Mouse (Mus musculus): ENCODE results near the gene Fgf4. TPM values are rescaled to one million over a fixed set of nuclear protein-coding genes. Genes with fewer than 3 reads are reported as not detected.
"Not testable (repeated sequence)": the region's sequence is repeated elsewhere in the genome, so short reads cannot be mapped to it uniquely, and the experiment has no call there.

Fgf4 gene
- polyA plus RNA-seq, 1 experiment from 2014 or later = not detected

- 5% methylated on average over 18 of the region's 18 CpGs for WGBS
- Histone ChIP-seq H3K4me2 (ENCODE audit: low read length) (no peak overlapping the region), H3K9me3 (ENCODE audit: control insufficient read depth, low read length) (no peaks in the 10 kb centered on the region), H3K27me3 (ENCODE audit: control insufficient read depth, insufficient read depth, low read length) (peaks cover 26% of the 10 kb centered on the region), H3K36me3 (ENCODE audit: control insufficient read depth, insufficient read depth, low read length) (no peaks in the 10 kb centered on the region), H3K27ac (replicated peaks in 1 of 2; ENCODE audit: control insufficient read depth in 1 of 2, insufficient read depth in 1 of 2, low read depth in 2 of 2, low read length in 2 of 2) (no peak overlapping the region), H3K4me3 (ENCODE audit: control insufficient read depth in 1 of 2, insufficient read depth in 1 of 2, low read depth in 1 of 2, low read length in 2 of 2) (no peak overlapping the region), H3K9ac (ENCODE audit: low read length) (no peak overlapping the region), H3K4me1 (ENCODE audit: control insufficient read depth in 2 of 2, insufficient read depth in 2 of 2, low read length in 2 of 2) (peaks cover 7 to 10% of the 10 kb centered on the region in 2 experiments; a peak in 3 of 4 replicates)
- ATAC-seq (ENCODE audit: insufficient number of reproducible peaks, insufficient read depth, low FRiP score, low read depth) = no peak
Observed at GRCm38 (mm10) chr7:144888564-144889299, 41.6 kb downstream of the Fgf4 start.

- H3K4me3 ChIP-seq (ENCODE audit: control insufficient read depth in 1 of 2, insufficient read depth in 1 of 2, low read depth in 1 of 2, low read length in 2 of 2); H3K9ac ChIP-seq (ENCODE audit: low read length); H3K9me3 ChIP-seq (ENCODE audit: control insufficient read depth, low read length); H3K4me2 ChIP-seq (ENCODE audit: low read length); ATAC-seq (ENCODE audit: insufficient number of reproducible peaks, insufficient read depth, low FRiP score, low read depth); H3K4me1 ChIP-seq (ENCODE audit: control insufficient read depth in 2 of 2, insufficient read depth in 2 of 2, low read length in 2 of 2); H3K27ac ChIP-seq (replicated peaks in 1 of 2; ENCODE audit: control insufficient read depth in 1 of 2, insufficient read depth in 1 of 2, low read depth in 2 of 2, low read length in 2 of 2); H3K36me3 ChIP-seq (ENCODE audit: control insufficient read depth, insufficient read depth, low read length): not testable (repeated sequence)
- 92% methylated on average over 1 of the region's 1 CpGs for WGBS
- peaks cover 45% of the 10 kb centered on the region for H3K27me3 ChIP-seq (ENCODE audit: control insufficient read depth, insufficient read depth, low read length)
Observed at GRCm38 (mm10) chr7:144890661-144891060, 43.5 kb downstream of the Fgf4 start.

GRCm38 (mm10) chr7:144891863-144892262, 44.7 kb downstream of the Fgf4 start:
- Histone ChIP-seq H3K36me3 (ENCODE audit: control insufficient read depth, insufficient read depth, low read length) (no peaks in the 10 kb centered on the region), H3K4me2 (ENCODE audit: low read length) (no peak overlapping the region), H3K4me1 (ENCODE audit: control insufficient read depth in 2 of 2, insufficient read depth in 2 of 2, low read length in 2 of 2) (peaks cover 9 to 18% of the 10 kb centered on the region in 2 experiments; a peak in 3 of 4 replicates), H3K9me3 (ENCODE audit: control insufficient read depth, low read length) (no peaks in the 10 kb centered on the region), H3K4me3 (ENCODE audit: control insufficient read depth in 1 of 2, insufficient read depth in 1 of 2, low read depth in 1 of 2, low read length in 2 of 2) (no peak overlapping the region), H3K27ac (replicated peaks in 1 of 2; ENCODE audit: control insufficient read depth in 1 of 2, insufficient read depth in 1 of 2, low read depth in 2 of 2, low read length in 2 of 2) (no peak overlapping the region), H3K27me3 (ENCODE audit: control insufficient read depth, insufficient read depth, low read length) (peaks cover 55% of the 10 kb centered on the region), H3K9ac (ENCODE audit: low read length) (no peak overlapping the region)
- no peak for ATAC-seq (ENCODE audit: insufficient number of reproducible peaks, insufficient read depth, low FRiP score, low read depth)
- 69% methylated on average over 2 of the region's 2 CpGs for WGBS

- ATAC-seq (ENCODE audit: insufficient number of reproducible peaks, insufficient read depth, low FRiP score, low read depth) = no peak
- H3K27ac ChIP-seq (replicated peaks in 1 of 2; ENCODE audit: control insufficient read depth in 1 of 2, insufficient read depth in 1 of 2, low read depth in 2 of 2, low read length in 2 of 2) = no peak overlapping the region
- peaks cover 10 to 20% of the 10 kb centered on the region in 2 experiments; a peak in 3 of 4 replicates for H3K4me1 ChIP-seq (ENCODE audit: control insufficient read depth in 2 of 2, insufficient read depth in 2 of 2, low read length in 2 of 2)
- H3K27me3 ChIP-seq (ENCODE audit: control insufficient read depth, insufficient read depth, low read length) = peaks cover 60% of the 10 kb centered on the region
- no peaks in the 10 kb centered on the region for H3K9me3 ChIP-seq (ENCODE audit: control insufficient read depth, low read length)
- no peaks in the 10 kb centered on the region for H3K36me3 ChIP-seq (ENCODE audit: control insufficient read depth, insufficient read depth, low read length)
- WGBS = 44% methylated on average over 6 of the region's 6 CpGs
- H3K4me3 ChIP-seq (ENCODE audit: control insufficient read depth in 1 of 2, insufficient read depth in 1 of 2, low read depth in 1 of 2, low read length in 2 of 2) = no peak overlapping the region
- no peak overlapping the region for H3K4me2 ChIP-seq (ENCODE audit: low read length)
- H3K9ac ChIP-seq (ENCODE audit: low read length) = no peak overlapping the region
Observed at GRCm38 (mm10) chr7:144892322-144892721, 45.2 kb downstream of the Fgf4 start.

- Histone ChIP-seq H3K4me2 (ENCODE audit: low read length) (no peak overlapping the region), H3K4me1 (ENCODE audit: control insufficient read depth in 2 of 2, insufficient read depth in 2 of 2, low read length in 2 of 2) (peaks cover 6 to 20% of the 10 kb centered on the region in 2 experiments; a peak in 3 of 4 replicates), H3K9me3 (ENCODE audit: control insufficient read depth, low read length) (no peaks in the 10 kb centered on the region), H3K9ac (ENCODE audit: low read length) (no peak overlapping the region), H3K4me3 (ENCODE audit: control insufficient read depth in 1 of 2, insufficient read depth in 1 of 2, low read depth in 1 of 2, low read length in 2 of 2) (no peak overlapping the region), H3K36me3 (ENCODE audit: control insufficient read depth, insufficient read depth, low read length) (no peaks in the 10 kb centered on the region), H3K27me3 (ENCODE audit: control insufficient read depth, insufficient read depth, low read length) (peaks cover 72% of the 10 kb centered on the region), H3K27ac (replicated peaks in 1 of 2; ENCODE audit: control insufficient read depth in 1 of 2, insufficient read depth in 1 of 2, low read depth in 2 of 2, low read length in 2 of 2) (no peak overlapping the region)
- ATAC-seq (ENCODE audit: insufficient number of reproducible peaks, insufficient read depth, low FRiP score, low read depth) = no peak
- 4% methylated on average over 5 of the region's 5 CpGs for WGBS
Observed at GRCm38 (mm10) chr7:144894191-144894590, 47.0 kb downstream of the Fgf4 start.

- Histone ChIP-seq H3K4me3 (ENCODE audit: control insufficient read depth in 1 of 2, insufficient read depth in 1 of 2, low read depth in 1 of 2, low read length in 2 of 2) (0 out of 4 replicates have a peak overlapping the region, but pooled peaks of 1 of the 2 experiments have one; percentile 40), H3K27me3 (ENCODE audit: control insufficient read depth, insufficient read depth, low read length) (peaks cover 73% of the 10 kb centered on the region), H3K36me3 (ENCODE audit: control insufficient read depth, insufficient read depth, low read length) (no peaks in the 10 kb centered on the region), H3K9ac (ENCODE audit: low read length) (no peak overlapping the region), H3K4me2 (ENCODE audit: low read length) (peak overlapping the region; percentile 79), H3K9me3 (ENCODE audit: control insufficient read depth, low read length) (no peaks in the 10 kb centered on the region), H3K27ac (replicated peaks in 1 of 2; ENCODE audit: control insufficient read depth in 1 of 2, insufficient read depth in 1 of 2, low read depth in 2 of 2, low read length in 2 of 2) (no peak overlapping the region), H3K4me1 (ENCODE audit: control insufficient read depth in 2 of 2, insufficient read depth in 2 of 2, low read length in 2 of 2) (peaks cover 6 to 20% of the 10 kb centered on the region in 2 experiments; a peak in 3 of 4 replicates)
- ATAC-seq (ENCODE audit: insufficient number of reproducible peaks, insufficient read depth, low FRiP score, low read depth) = no peak
- 6% methylated on average over 4 of the region's 4 CpGs for WGBS
Observed at GRCm38 (mm10) chr7:144894706-144895105, 47.5 kb downstream of the Fgf4 start.

DNA sequence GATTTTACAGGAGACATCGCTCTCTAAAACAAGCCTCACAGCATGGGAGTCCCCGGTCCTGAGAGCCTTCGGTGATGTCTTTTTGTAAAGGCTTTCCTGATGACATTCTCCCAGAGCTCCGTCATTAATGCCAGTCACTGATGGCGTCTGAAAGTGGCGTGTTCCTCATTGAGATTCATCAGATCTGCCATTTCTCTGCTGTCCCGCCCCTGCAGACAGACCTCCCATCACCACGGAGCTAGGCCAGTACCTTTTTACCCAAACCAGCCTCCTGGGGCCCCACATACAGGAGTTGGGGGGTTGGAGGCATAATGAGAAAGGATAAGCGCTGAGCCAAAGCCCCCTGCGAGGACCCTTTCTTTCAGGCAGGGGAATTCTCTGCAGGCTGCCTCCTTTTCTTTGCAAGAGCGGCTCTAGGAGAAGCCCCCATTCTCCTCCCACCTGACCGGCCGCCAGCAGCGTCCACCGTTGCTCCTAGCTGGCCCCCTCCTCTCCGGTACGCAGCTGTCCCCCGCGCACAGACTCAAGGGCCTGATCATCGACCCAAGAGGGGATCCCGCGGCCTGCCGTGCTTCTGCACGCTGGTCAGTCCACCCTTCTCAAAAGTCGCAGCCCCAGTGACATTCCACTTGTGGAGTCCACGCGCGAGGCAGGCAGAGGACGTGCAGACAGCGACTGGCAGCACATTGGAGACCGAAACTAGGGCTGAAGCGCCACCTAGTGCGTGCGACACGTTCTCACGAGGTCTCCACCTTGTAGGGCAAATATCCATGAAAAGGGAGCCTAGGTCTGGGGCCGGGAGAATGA, 48.3 kb downstream of the Fgf4 start:
- H3K27me3 ChIP-seq (ENCODE audit: control insufficient read depth, insufficient read depth, low read length) = peaks cover 71% of the 10 kb centered on the region
- no peaks in the 10 kb centered on the region for H3K36me3 ChIP-seq (ENCODE audit: control insufficient read depth, insufficient read depth, low read length)
- H3K9me3 ChIP-seq (ENCODE audit: control insufficient read depth, low read length) = no peaks in the 10 kb centered on the region
- H3K4me1 ChIP-seq (ENCODE audit: control insufficient read depth in 2 of 2, insufficient read depth in 2 of 2, low read length in 2 of 2) = peaks cover 6 to 20% of the 10 kb centered on the region in 2 experiments; a peak in 3 of 4 replicates
- peak overlapping the region; percentile 40 to 48 for H3K4me3 ChIP-seq (ENCODE audit: control insufficient read depth in 1 of 2, insufficient read depth in 1 of 2, low read depth in 1 of 2, low read length in 2 of 2)
- H3K27ac ChIP-seq (replicated peaks in 1 of 2; ENCODE audit: control insufficient read depth in 1 of 2, insufficient read depth in 1 of 2, low read depth in 2 of 2, low read length in 2 of 2) = no peak overlapping the region
- peak overlapping the region; percentile 79 for H3K4me2 ChIP-seq (ENCODE audit: low read length)
- H3K9ac ChIP-seq (ENCODE audit: low read length) = peak overlapping the region; percentile 55
- WGBS = under 1% methylated on average over 36 of the region's 37 CpGs
- peak; percentile 81 for ATAC-seq (ENCODE audit: insufficient number of reproducible peaks, insufficient read depth, low FRiP score, low read depth)
